Mouse (Mus musculus): ENCODE measurements around the gene Cdon. TPM values are rescaled to one million over a fixed set of nuclear protein-coding genes. Genes with fewer than 3 reads are reported as not detected.

Gene Cdon
- polyA plus RNA-seq, 1 experiment, result 31.1 TPM

DNA sequence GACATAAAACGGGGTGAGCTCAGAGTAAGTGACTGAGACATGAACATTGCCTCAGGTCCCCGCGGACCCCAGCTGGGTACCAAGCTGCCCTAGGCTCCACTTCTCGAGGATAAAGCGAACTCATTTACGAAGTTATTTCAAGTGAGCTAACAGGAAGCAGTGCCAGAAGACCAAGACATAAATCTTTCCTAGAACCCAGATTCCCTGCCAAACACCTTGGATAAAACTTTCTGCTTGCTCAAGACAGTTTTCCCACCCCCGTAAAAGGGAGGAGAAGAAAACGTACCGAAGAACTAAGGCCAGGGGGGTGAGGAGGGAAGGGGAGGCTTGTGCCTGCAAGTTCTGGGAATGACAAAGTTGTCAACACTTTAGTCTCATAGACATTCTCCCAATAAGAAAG lies 112.3 kb downstream of the Cdon start:
- Histone ChIP-seq H3K4me3 (ENCODE audit: low read depth, low read length) (no peak overlapping the region), H3K27ac (ENCODE audit: insufficient read depth, low read length) (no peak overlapping the region), H3K9ac (ENCODE audit: low read depth, poor library complexity, severe bottlenecking) (no peak overlapping the region), H3K9me3 (replicated peaks; ENCODE audit: control insufficient read depth, insufficient read depth, low read length, poor library complexity, severe bottlenecking) (no peaks in the 10 kb centered on the region), H3K4me1 (ENCODE audit: control insufficient read depth, insufficient read depth, low read length) (no peaks in the 10 kb centered on the region), H3K27me3 (ENCODE audit: control insufficient read depth, insufficient read depth, low read length, poor library complexity, severe bottlenecking) (no peaks in the 10 kb centered on the region), H3K36me3 (ENCODE audit: control insufficient read depth, insufficient read depth, low read length, poor library complexity, severe bottlenecking) (no peaks in the 10 kb centered on the region)
- TF ChIP-seq POLR2A (IDR thresholded peaks at IDR 0.05; ENCODE audit: insufficient read depth, low read length) (no peak), EP300 (IDR thresholded peaks at IDR 0.05; ENCODE audit: insufficient read depth, low read depth, low read length) (no peak), CTCF (IDR thresholded peaks at IDR 0.05; ENCODE audit: low read depth, low read length) (no peak)

DNA sequence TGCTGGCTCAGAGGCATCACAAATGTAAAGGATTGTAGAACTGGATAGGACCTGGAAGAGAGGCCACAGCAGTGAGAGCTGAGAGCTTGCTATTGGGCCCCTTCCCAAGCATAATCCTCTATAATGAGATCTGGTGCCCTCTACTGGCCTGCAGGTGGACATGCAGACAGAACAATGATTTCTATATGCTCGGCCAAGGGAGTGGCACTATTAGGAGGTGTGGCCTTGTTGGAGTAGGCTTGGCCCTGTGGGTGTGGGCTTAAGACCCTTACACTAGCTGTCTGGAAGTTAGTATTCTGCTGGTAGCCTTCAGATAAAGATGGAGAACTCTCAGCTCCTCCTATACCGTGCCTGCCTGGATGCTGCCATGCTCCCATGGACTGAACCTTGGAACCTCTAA lies 114.2 kb downstream of the Cdon start:
- H3K4me1 ChIP-seq (ENCODE audit: control insufficient read depth, insufficient read depth, low read length), result no peaks in the 10 kb centered on the region
- H3K27ac ChIP-seq (ENCODE audit: insufficient read depth, low read length), result no peak overlapping the region
- H3K27me3 ChIP-seq (ENCODE audit: control insufficient read depth, insufficient read depth, low read length, poor library complexity, severe bottlenecking), result no peaks in the 10 kb centered on the region
- no peaks in the 10 kb centered on the region for H3K9me3 ChIP-seq (replicated peaks; ENCODE audit: control insufficient read depth, insufficient read depth, low read length, poor library complexity, severe bottlenecking)
- H3K9ac ChIP-seq (ENCODE audit: low read depth, poor library complexity, severe bottlenecking), result no peak overlapping the region
- TF ChIP-seq CTCF (IDR thresholded peaks at IDR 0.05; ENCODE audit: low read depth, low read length) (peak; percentile 70), POLR2A (IDR thresholded peaks at IDR 0.05; ENCODE audit: insufficient read depth, low read length) (no peak)
- H3K4me3 ChIP-seq (ENCODE audit: low read depth, low read length), result no peak overlapping the region
- H3K36me3 ChIP-seq (ENCODE audit: control insufficient read depth, insufficient read depth, low read length, poor library complexity, severe bottlenecking), result no peaks in the 10 kb centered on the region

DNA sequence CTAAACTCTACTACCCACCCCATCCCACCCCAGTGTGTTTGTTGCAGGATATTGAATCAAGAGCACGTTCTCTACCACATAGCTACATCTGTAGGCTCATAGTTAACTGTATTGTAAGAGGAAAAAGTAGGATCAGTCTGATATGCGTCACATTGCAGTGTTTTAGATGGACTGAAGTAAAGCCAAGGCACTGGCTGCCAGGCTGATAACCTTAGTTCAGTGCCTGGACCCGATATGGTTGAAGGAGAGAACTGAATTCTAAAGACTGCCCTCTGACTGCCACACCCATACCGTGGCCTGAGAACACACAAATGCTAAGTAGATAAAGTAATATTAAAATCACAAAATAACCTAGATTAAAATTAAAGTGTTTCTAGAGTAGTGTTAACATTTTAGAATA lies 114.9 kb downstream of the Cdon start:
- H3K4me1 ChIP-seq (ENCODE audit: control insufficient read depth, insufficient read depth, low read length), result no peaks in the 10 kb centered on the region

DNA sequence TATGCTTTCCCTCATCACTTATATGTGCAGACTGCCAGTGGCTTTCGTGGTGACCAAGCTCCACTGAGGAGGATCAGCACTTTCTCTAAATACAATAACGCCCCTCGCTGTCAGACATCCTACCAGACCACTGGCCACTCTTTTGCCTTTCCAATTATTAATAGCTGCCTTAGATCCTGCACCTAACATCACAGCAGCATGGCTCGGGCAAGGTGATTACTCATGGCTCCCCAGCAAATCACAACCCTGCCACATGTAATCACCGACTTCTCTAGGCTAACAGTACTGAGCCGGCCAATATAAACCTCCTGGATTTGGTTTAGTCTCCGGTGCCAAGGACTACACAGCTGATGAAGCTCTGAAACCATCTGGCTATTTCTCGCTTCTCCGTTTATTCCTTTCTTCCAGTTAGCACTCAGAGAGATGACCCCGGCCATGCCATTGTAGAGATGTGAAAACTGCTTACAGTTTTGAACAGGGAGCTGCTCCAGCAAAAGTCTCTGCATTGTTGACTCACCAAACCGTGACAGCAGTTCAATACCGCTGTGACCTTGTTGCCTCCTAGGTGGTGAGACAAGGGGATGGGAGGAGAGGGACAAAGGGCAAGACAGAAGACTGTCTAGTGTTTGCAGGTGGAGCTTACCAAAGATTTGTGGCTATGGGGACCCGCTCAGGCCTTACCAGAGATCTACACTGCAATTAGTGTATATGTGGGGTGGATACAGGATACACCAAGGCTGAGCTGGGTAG lies 118.2 kb downstream of the Cdon start:
- TF ChIP-seq EP300 (IDR thresholded peaks at IDR 0.05; ENCODE audit: insufficient read depth, low read depth, low read length) (no peak), CTCF (IDR thresholded peaks at IDR 0.05; ENCODE audit: low read depth, low read length) (no peak), POLR2A (IDR thresholded peaks at IDR 0.05; ENCODE audit: insufficient read depth, low read length) (no peak)
- Histone ChIP-seq H3K27ac (ENCODE audit: insufficient read depth, low read length) (no peak overlapping the region), H3K27me3 (ENCODE audit: control insufficient read depth, insufficient read depth, low read length, poor library complexity, severe bottlenecking) (no peaks in the 10 kb centered on the region), H3K36me3 (ENCODE audit: control insufficient read depth, insufficient read depth, low read length, poor library complexity, severe bottlenecking) (no peaks in the 10 kb centered on the region), H3K4me3 (ENCODE audit: low read depth, low read length) (no peak overlapping the region), H3K4me1 (ENCODE audit: control insufficient read depth, insufficient read depth, low read length) (no peaks in the 10 kb centered on the region), H3K9ac (ENCODE audit: low read depth, poor library complexity, severe bottlenecking) (no peak overlapping the region), H3K9me3 (replicated peaks; ENCODE audit: control insufficient read depth, insufficient read depth, low read length, poor library complexity, severe bottlenecking) (no peaks in the 10 kb centered on the region)

More for the DNA sequence above, 114.9 kb downstream of the Cdon start:
- Histone ChIP-seq H3K36me3 (ENCODE audit: control insufficient read depth, insufficient read depth, low read length, poor library complexity, severe bottlenecking) (no peaks in the 10 kb centered on the region), H3K9ac (ENCODE audit: low read depth, poor library complexity, severe bottlenecking) (no peak overlapping the region), H3K27me3 (ENCODE audit: control insufficient read depth, insufficient read depth, low read length, poor library complexity, severe bottlenecking) (no peaks in the 10 kb centered on the region), H3K9me3 (replicated peaks; ENCODE audit: control insufficient read depth, insufficient read depth, low read length, poor library complexity, severe bottlenecking) (no peaks in the 10 kb centered on the region), H3K4me3 (ENCODE audit: low read depth, low read length) (no peak overlapping the region), H3K27ac (ENCODE audit: insufficient read depth, low read length) (no peak overlapping the region)
- TF ChIP-seq CTCF (IDR thresholded peaks at IDR 0.05; ENCODE audit: low read depth, low read length), result no peak
- TF ChIP-seq EP300 (IDR thresholded peaks at IDR 0.05; ENCODE audit: insufficient read depth, low read depth, low read length), result no peak
- no peak for TF ChIP-seq POLR2A (IDR thresholded peaks at IDR 0.05; ENCODE audit: insufficient read depth, low read length)

DNA sequence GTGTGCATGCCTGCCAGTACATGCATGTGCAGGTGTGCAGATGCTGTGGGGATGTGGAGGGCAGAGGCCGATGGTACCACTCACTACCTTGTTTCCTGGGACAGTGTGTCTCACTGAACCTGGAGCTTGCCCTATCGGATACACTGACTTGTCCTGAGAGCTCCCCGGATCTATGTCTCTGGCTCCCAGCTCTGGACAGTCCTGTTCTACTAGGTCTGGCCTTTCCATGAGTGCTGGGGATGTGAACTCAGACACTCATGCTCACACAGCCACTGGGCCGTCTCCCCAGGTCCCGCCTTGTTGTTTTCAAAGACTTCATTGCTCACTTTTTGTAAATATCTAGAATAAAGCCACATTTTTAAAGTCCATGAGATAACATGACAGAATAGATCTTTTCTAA lies 120.1 kb downstream of the Cdon start:
- Histone ChIP-seq H3K9ac (ENCODE audit: low read depth, poor library complexity, severe bottlenecking) (no peak overlapping the region), H3K4me3 (ENCODE audit: low read depth, low read length) (no peak overlapping the region), H3K4me1 (ENCODE audit: control insufficient read depth, insufficient read depth, low read length) (no peaks in the 10 kb centered on the region), H3K27me3 (ENCODE audit: control insufficient read depth, insufficient read depth, low read length, poor library complexity, severe bottlenecking) (no peaks in the 10 kb centered on the region), H3K27ac (ENCODE audit: insufficient read depth, low read length) (no peak overlapping the region), H3K36me3 (ENCODE audit: control insufficient read depth, insufficient read depth, low read length, poor library complexity, severe bottlenecking) (no peaks in the 10 kb centered on the region), H3K9me3 (replicated peaks; ENCODE audit: control insufficient read depth, insufficient read depth, low read length, poor library complexity, severe bottlenecking) (no peaks in the 10 kb centered on the region)
- TF ChIP-seq POLR2A (IDR thresholded peaks at IDR 0.05; ENCODE audit: insufficient read depth, low read length) (no peak), CTCF (IDR thresholded peaks at IDR 0.05; ENCODE audit: low read depth, low read length) (no peak), EP300 (IDR thresholded peaks at IDR 0.05; ENCODE audit: insufficient read depth, low read depth, low read length) (no peak)

DNA sequence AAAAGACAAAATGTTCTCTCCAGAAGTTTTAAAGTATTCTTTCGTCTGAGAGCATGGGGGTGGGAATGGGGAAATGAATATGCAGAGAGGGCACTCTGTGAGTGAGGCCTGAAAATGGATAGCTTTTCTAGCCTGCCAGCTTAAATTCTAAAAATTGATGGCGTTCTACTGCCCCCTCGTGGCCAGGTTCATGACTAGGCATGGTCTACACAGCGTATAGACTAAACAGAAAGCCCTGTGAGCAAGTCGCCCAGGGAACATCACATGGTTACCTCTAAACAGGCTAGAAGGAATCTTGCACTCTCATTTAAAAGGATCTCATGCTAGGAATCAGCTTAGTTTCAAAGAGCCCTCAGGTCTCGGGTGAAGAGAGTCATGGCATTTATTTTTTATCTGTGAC lies 120.6 kb downstream of the Cdon start:
- Histone ChIP-seq H3K27ac (ENCODE audit: insufficient read depth, low read length) (no peak overlapping the region), H3K27me3 (ENCODE audit: control insufficient read depth, insufficient read depth, low read length, poor library complexity, severe bottlenecking) (no peaks in the 10 kb centered on the region), H3K9me3 (replicated peaks; ENCODE audit: control insufficient read depth, insufficient read depth, low read length, poor library complexity, severe bottlenecking) (no peaks in the 10 kb centered on the region), H3K4me3 (ENCODE audit: low read depth, low read length) (no peak overlapping the region), H3K4me1 (ENCODE audit: control insufficient read depth, insufficient read depth, low read length) (no peaks in the 10 kb centered on the region), H3K36me3 (ENCODE audit: control insufficient read depth, insufficient read depth, low read length, poor library complexity, severe bottlenecking) (no peaks in the 10 kb centered on the region), H3K9ac (ENCODE audit: low read depth, poor library complexity, severe bottlenecking) (no peak overlapping the region)
- peak; percentile 54 for TF ChIP-seq CTCF (IDR thresholded peaks at IDR 0.05; ENCODE audit: low read depth, low read length)
- no peak for TF ChIP-seq POLR2A (IDR thresholded peaks at IDR 0.05; ENCODE audit: insufficient read depth, low read length)

Data from ES-Bruce4 (cell line).